Mouse (Mus musculus) midbrain, postnatal 0 days (tissue): ENCODE data around the gene Med4. TPM values are rescaled to one million over a fixed set of nuclear protein-coding genes. Genes with fewer than 3 reads are reported as not detected.
"Not testable (repeated sequence)": the region's sequence is repeated elsewhere in the genome, so short reads cannot be mapped to it uniquely, and the experiment has no call there.

Experiments
- ATAC-seq: fragments of 200-750 bp; cut with Nextera tagmentation; 2 replicates; pipeline ENCODE4 v1.8.0; 2017; ENCODE audit warnings: moderate number of reproducible peaks, mild to moderate bottlenecking, moderate TSS enrichment, moderate library complexity; ENCODE audit not compliant: low FRiP score
- DNase-seq: peaks from one replicate; pipeline ENCODE4 v3.0.0-alpha.2; 2015; ENCODE audit warnings: low spot score
- H3K27ac ChIP-seq: fragments of 300-500 bp; sonication (generic); 2 replicates; pipeline ENCODE4 v1.5.1; 2014; ENCODE audit warnings: low read depth, mild to moderate bottlenecking, low read length, mixed read lengths
- H3K27me3 ChIP-seq: fragments of 300-500 bp; sonication (generic); 2 replicates; pipeline ENCODE4 v1.6.1; 2014; ENCODE audit warnings: low read length, control low read depth, mixed read lengths; ENCODE audit not compliant: insufficient read depth
- H3K36me3 ChIP-seq: fragments of 300-500 bp; sonication (generic); 2 replicates; pipeline ENCODE4 v1.6.1; 2014; ENCODE audit warnings: low read length, control low read depth, mixed read lengths; ENCODE audit not compliant: insufficient read depth
- H3K4me1 ChIP-seq: fragments of 300-500 bp; sonication (generic); 2 replicates; pipeline ENCODE4 v1.6.1; 2014; ENCODE audit warnings: mild to moderate bottlenecking, control low read depth, antibody characterized with exemption, low read length, mixed read lengths; ENCODE audit not compliant: insufficient read depth
- H3K4me2 ChIP-seq: fragments of 300-500 bp; sonication (generic); 2 replicates; pipeline ENCODE4 v1.6.1; 2014; ENCODE audit warnings: low read depth, mild to moderate bottlenecking, low read length, mixed read lengths; ENCODE audit not compliant: poor library complexity, severe bottlenecking
- H3K4me3 ChIP-seq: fragments of 300-500 bp; sonication (generic); 2 replicates; pipeline ENCODE4 v1.5.1; 2014; ENCODE audit warnings: low read depth, mild to moderate bottlenecking, low read length, moderate library complexity
- H3K9ac ChIP-seq: fragments of 300-500 bp; sonication (generic); replicated peaks from 2 replicates; pipeline ENCODE4 v1.6.1; 2014; ENCODE audit warnings: mild to moderate bottlenecking, low read length, moderate library complexity, mixed read lengths; ENCODE audit not compliant: poor library complexity, severe bottlenecking
- H3K9me3 ChIP-seq: fragments of 300-500 bp; sonication (generic); 2 replicates; pipeline ENCODE4 v1.6.1; 2016; ENCODE audit warnings: low read length, control low read depth
- CTCF ChIP-seq: IDR thresholded peaks from 2 replicates; pipeline ENCODE4 v1.5.1; 2016; ENCODE audit warnings: antibody characterized with exemption, mild to moderate bottlenecking
- WGBS: fragments of 180-500 bp; shearing (Covaris S2); extraction: QIAGEN DNeasy Blood & Tissue Kit; methylation state at CpG from one replicate; pipeline ENCODE4 v1.1.7; 2014; 5-methylcytosine and 5-hydroxymethylcytosine counted together
- polyA plus RNA-seq: library from polyadenylated mRNA; unstranded; fragments of >200 nt; fragmentation: Nextera tagmentation; extraction: Ambion mirVana; gene quantifications from 2 replicates; pipeline ENCODE4 v1.2.1, GENCODE M21; 2015
- total RNA-seq: library from RNA; depleted of rRNA; stranded (reverse); fragments of >200 nt; gene quantifications from 2 replicates; pipeline ENCODE4 v1.2.3, GENCODE M21; 2014

The Med4 gene
- total and polyA plus RNA-seq, 2 experiments from 2014 or later = 25.2 to 81.7 TPM

DNA sequence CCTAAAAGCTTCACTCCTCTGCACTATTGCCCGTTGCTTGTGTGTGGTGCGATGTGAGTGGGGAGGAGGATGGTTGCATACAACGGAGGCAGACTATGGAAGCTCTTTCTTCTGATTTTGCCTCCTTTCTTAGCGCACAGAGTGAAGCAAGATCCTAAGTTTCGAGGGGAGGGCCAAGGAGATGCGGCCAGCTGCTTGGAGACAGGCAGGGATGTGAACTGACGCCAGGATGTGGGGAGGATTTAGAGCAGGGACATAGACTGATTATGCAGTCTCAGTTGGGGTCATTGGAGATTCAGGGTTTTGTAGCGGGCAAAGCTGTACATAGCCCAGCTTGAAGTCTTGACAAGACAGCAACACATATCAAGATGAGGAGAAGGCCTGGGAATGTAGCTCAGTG is 3.5 kb upstream of the Med4 start:
- H3K4me2 ChIP-seq = no peak overlapping the region
- DNase-seq (no peak), ATAC-seq (no peak)
- H3K4me1 ChIP-seq = peaks cover 9% of the 10 kb centered on the region; the same call in 1 of the 2 replicates
- H3K27me3 ChIP-seq = no peaks in the 10 kb centered on the region
- no peaks in the 10 kb centered on the region for H3K36me3 ChIP-seq
- no peaks in the 10 kb centered on the region for H3K9me3 ChIP-seq
- H3K4me3 ChIP-seq = no peak overlapping the region
- 63% methylated on average over 8 of the region's 8 CpGs for WGBS
- H3K9ac ChIP-seq = no peak overlapping the region
- no peak for TF ChIP-seq CTCF
- no peak overlapping the region for H3K27ac ChIP-seq

DNA sequence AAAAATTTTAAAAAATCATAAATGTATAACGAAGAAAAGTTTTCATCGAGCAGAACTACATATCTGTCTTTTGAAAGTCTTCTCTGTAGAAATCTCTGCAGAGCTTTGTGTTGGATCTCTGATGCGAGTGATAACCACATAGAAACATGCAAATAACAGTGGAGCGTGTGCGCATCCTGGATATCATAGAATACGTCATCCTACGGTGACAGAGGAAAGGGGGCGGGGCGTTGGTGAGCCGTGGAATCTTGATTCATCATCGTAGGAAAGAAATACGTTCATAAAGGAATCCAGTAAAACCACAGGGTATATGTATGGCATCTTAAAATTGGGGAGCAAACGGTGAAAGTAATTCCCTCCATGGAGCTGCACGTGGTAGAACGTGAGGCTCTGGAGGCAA is 2.6 kb upstream of the Med4 start:
- ATAC-seq (no peak), DNase-seq (no peak)
- no peaks in the 10 kb centered on the region for H3K27me3 ChIP-seq
- no peak for TF ChIP-seq CTCF
- peaks cover 9% of the 10 kb centered on the region; the same call in 1 of the 2 replicates for H3K4me1 ChIP-seq
- H3K4me3 ChIP-seq = no peak overlapping the region
- no peaks in the 10 kb centered on the region for H3K9me3 ChIP-seq
- H3K36me3 ChIP-seq = no peaks in the 10 kb centered on the region
- no peak overlapping the region for H3K27ac ChIP-seq
- WGBS = 91% methylated on average over 15 of the region's 15 CpGs
- H3K9ac ChIP-seq = no peak overlapping the region
- H3K4me2 ChIP-seq = no peak overlapping the region

DNA sequence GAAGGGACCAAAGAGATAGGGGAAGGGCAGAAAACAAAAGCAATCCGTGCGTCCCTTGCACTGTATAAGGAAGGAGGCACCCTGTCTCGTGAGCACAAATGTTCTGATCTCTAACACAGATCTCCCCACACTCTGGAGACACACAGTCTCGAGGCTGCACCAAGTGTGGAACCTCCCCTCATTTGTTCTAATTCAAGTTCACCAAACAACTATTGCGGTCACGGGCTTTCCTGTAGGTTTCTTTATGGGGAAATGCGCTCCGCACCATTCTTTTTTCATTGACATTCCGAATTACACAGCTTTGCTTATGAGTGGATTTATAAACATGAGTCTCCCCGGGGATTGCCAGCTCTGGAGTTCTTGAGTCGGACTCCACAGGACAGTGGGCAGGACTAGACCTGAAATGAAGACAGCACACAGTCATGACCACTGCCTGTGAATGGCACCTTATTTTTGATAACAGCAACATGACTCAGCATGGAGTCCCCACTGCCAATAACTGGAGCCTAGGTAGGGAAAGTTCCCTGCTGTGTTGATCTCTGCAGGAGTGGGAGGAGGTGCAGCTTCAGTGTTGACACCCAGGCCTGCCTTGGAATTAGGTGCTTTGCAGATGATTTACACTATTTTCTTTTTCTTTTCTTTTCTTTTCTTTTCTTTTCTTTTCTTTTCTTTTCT is 2.0 kb upstream of the Med4 start:
- no peak for TF ChIP-seq CTCF
- no peak overlapping the region for H3K4me2 ChIP-seq
- no peak overlapping the region for H3K27ac ChIP-seq
- peaks cover 8% of the 10 kb centered on the region; the same call in 1 of the 2 replicates for H3K4me1 ChIP-seq
- DNase-seq = no peak
- H3K36me3 ChIP-seq = no peaks in the 10 kb centered on the region
- H3K27me3 ChIP-seq = no peaks in the 10 kb centered on the region
- H3K9ac ChIP-seq = no peak overlapping the region
- WGBS = 78% methylated on average over 11 of the region's 11 CpGs
- no peak overlapping the region for H3K4me3 ChIP-seq
- H3K9me3 ChIP-seq = no peaks in the 10 kb centered on the region
- no peak for ATAC-seq

DNA sequence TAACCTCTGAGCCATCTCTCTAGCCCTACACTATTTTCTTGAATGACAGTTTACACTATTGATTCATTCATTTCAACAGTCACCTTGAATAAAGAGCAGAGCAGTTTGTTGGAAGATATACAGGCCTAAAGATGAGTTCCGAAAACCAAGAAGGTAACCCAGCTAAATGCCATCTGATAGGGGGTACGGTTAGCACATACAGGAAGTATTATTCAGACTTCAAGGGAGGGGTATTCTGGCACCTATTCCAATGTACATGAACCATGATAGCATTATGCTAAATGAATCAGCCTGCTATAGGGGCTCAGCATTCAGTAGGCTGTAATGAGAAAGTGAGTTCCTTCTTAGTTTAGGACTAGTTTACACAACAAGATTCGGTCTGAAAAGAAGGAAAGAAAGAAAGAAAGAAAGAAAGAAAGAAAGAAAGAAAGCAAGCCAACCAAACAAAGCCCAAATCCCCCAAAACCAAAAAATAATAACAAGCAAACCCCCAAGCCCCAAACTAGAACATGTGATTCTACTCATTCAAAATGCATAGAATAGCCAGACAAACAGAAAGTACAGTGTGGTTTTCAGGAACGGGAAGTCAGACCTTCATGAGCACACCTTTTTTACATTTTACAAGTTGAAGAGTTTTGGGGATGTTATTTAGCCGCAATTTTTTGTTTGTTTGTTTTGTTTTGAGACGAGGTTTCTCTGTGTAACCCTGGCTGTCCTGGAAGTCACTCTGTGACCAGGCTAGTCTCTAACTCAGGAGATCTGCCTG is 1.0 kb upstream of the Med4 start:
- 95% methylated on average over 6 of the region's 6 CpGs for WGBS
- no peak for TF ChIP-seq CTCF
- no peak overlapping the region for H3K4me2 ChIP-seq
- H3K9ac ChIP-seq = no peak overlapping the region
- peaks cover 7% of the 10 kb centered on the region; the same call in 1 of the 2 replicates for H3K4me1 ChIP-seq
- no peak for ATAC-seq
- DNase-seq = no peak
- H3K36me3 ChIP-seq = no peaks in the 10 kb centered on the region
- no peaks in the 10 kb centered on the region for H3K27me3 ChIP-seq
- no peaks in the 10 kb centered on the region for H3K9me3 ChIP-seq
- no peak overlapping the region for H3K27ac ChIP-seq
- no peak overlapping the region for H3K4me3 ChIP-seq

DNA sequence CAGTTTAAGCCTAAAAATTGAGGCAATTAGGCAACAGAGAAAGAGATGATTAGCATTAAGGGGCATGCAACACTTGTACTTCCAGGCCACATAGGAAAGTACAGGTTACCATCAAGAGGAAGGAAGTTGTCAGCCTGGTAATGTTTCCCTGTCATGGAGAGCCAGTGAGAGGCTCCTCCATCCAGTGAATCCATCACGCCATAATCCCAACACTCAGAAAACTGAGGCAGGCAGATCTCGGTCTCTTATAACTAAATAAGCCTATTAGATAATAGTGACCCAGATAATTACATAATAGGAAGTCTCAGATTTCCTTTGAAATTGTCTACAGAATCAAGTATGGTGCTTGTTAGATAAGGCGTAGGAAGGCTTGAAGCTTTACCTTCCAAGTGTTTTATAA is 14.3 kb downstream of the Med4 start:
- no peaks in the 10 kb centered on the region for H3K4me1 ChIP-seq
- WGBS = 74% methylated on average over 3 of the region's 3 CpGs
- no peak overlapping the region for H3K27ac ChIP-seq
- H3K9ac ChIP-seq = no peak overlapping the region
- no peaks in the 10 kb centered on the region for H3K9me3 ChIP-seq
- no peaks in the 10 kb centered on the region for H3K27me3 ChIP-seq
- DNase-seq (no peak), ATAC-seq (no peak)
- H3K4me3 ChIP-seq = no peak overlapping the region
- H3K4me2 ChIP-seq = no peak overlapping the region
- no peaks in the 10 kb centered on the region for H3K36me3 ChIP-seq
- TF ChIP-seq CTCF = no peak

GRCm38 (mm10) chr14:73524766-73525448 is 15.1 kb downstream of the Med4 start, which contains the start of gene Sucla2:
Gene Sucla2 (plus strand): TSS chr14:73525319.
- Histone ChIP-seq H3K4me2 (peak within 1 kb of the TSS; percentile 36), H3K9ac (peak within 1 kb of the TSS; percentile 48), H3K9me3 (no peaks in the 10 kb centered on the region), H3K27me3 (no peaks in the 10 kb centered on the region), H3K4me1 (no peaks in the 10 kb centered on the region), H3K27ac (peak within 1 kb of the TSS; percentile 91), H3K36me3 (no peaks in the 10 kb centered on the region), H3K4me3 (peak within 1 kb of the TSS; percentile 46)
- WGBS = under 1% methylated on average over 36 of the region's 41 CpGs
- DNase-seq = peak; percentile 97
- peak; percentile 99 for TF ChIP-seq CTCF
- ATAC-seq = peak; percentile 99

DNA sequence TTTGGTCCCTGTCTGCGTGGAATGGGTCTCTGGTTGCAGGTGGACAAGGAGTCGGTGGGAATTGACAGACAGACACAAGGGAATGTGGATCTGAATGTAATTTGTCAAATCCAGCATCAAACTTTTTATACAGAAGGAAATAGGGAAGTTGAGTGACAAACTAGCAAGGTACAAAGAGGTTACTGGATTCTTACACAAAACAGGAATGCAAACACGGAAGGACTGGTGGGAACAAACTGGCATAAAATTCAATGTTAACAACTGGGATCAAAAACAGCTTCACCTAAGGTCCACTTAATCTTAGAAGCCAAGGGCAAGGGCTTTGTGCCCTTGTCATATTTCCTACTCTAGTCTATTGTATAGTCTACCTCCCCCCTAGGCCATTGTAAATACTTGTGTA is 18.8 kb downstream of the Med4 start:
- 97% methylated on average over 3 of the region's 3 CpGs for WGBS
- H3K27ac ChIP-seq, DNase-seq, H3K4me2 ChIP-seq, H3K9me3 ChIP-seq, H3K27me3 ChIP-seq, H3K9ac ChIP-seq, H3K4me1 ChIP-seq, H3K4me3 ChIP-seq, ATAC-seq, H3K36me3 ChIP-seq: not testable (repeated sequence)
